Mouse (Mus musculus): ENCODE measurements around the gene Prkar2a. TPM values are rescaled to one million over a fixed set of nuclear protein-coding genes. Genes with fewer than 3 reads are reported as not detected.

Prkar2a gene
- polyA plus RNA-seq, 1 experiment from 2014 or later = 8.2 TPM

DNA sequence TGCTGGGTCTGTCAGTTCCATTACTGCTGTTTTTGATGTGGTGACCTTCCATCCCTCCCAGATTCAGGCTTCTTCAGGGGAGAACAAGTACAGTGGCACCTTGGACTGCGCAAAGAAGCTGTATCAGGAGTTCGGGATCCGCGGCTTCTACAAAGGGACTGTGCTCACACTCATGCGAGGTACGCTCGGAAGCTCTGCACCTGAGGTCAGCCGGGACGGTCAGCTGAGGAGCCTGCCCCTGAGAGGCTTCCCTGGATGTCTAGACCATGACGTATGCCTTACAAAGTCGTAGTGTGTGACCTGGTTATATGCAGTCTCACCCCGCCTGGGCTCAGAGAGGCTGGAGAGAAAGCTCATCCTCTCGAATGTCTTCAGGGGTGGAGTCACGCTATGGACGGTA lies 9.1 kb upstream of the Prkar2a start:
- H3K4me2 ChIP-seq (ENCODE audit: low read depth, low read length) = no peak overlapping the region
- peaks cover 27% of the 10 kb centered on the region for H3K36me3 ChIP-seq (replicated peaks; ENCODE audit: insufficient read depth, low read length)
- no peak overlapping the region for H3K4me3 ChIP-seq (ENCODE audit: low read depth, low read length)
- ATAC-seq = no peak
- no peak overlapping the region for H3K9ac ChIP-seq (replicated peaks)
- WGBS (ENCODE audit: insufficient replicate concordance) = 86% methylated on average over 15 of the region's 15 CpGs
- no peak for DNase-seq
- no peak overlapping the region for H3K27ac ChIP-seq (ENCODE audit: low read depth)
- H3K27me3 ChIP-seq (ENCODE audit: insufficient read depth, low read length) = no peaks in the 10 kb centered on the region
- no peaks in the 10 kb centered on the region for H3K9me3 ChIP-seq (ENCODE audit: low read length)
- TF ChIP-seq EP300 (IDR thresholded peaks at IDR 0.05; ENCODE audit: low read depth) (no peak), CTCF (IDR thresholded peaks at IDR 0.05; ENCODE audit: low read depth) (no peak)
- H3K4me1 ChIP-seq (ENCODE audit: insufficient read depth) = no peaks in the 10 kb centered on the region

GRCm38 (mm10) chr9:108686475-108686887 lies 2.6 kb upstream of the Prkar2a start:
- no peak for TF ChIP-seq CTCF (IDR thresholded peaks at IDR 0.05; ENCODE audit: low read depth)
- no peak for TF ChIP-seq EP300 (IDR thresholded peaks at IDR 0.05; ENCODE audit: low read depth)
- Histone ChIP-seq H3K9ac (replicated peaks) (no peak overlapping the region), H3K27me3 (ENCODE audit: insufficient read depth, low read length) (no peaks in the 10 kb centered on the region), H3K4me1 (ENCODE audit: insufficient read depth) (peaks cover 25% of the 10 kb centered on the region), H3K9me3 (ENCODE audit: low read length) (no peaks in the 10 kb centered on the region), H3K27ac (ENCODE audit: low read depth) (peak overlapping the region; percentile 11; the same call in 1 of the 2 replicates), H3K4me3 (ENCODE audit: low read depth, low read length) (no peak overlapping the region), H3K36me3 (replicated peaks; ENCODE audit: insufficient read depth, low read length) (peaks cover 13% of the 10 kb centered on the region; the same call in 1 of the 2 replicates), H3K4me2 (ENCODE audit: low read depth, low read length) (no peak overlapping the region)
- no peak for ATAC-seq
- DNase-seq = no peak
- WGBS (ENCODE audit: insufficient replicate concordance) = 53% methylated on average over 4 of the region's 4 CpGs

GRCm38 (mm10) chr9:108687181-108687580 lies 1.9 kb upstream of the Prkar2a start:
- H3K9ac ChIP-seq (replicated peaks) = no peak overlapping the region

GRCm38 (mm10) chr9:108687686-108688085 lies 1.4 kb upstream of the Prkar2a start:
- Histone ChIP-seq H3K4me3 (ENCODE audit: low read depth, low read length) (no peak overlapping the region), H3K9me3 (ENCODE audit: low read length) (no peaks in the 10 kb centered on the region), H3K36me3 (replicated peaks; ENCODE audit: insufficient read depth, low read length) (peaks cover 8% of the 10 kb centered on the region; the same call in 1 of the 2 replicates), H3K27me3 (ENCODE audit: insufficient read depth, low read length) (0 out of 2 replicates have a peak, but pooled peaks cover 5% of the 10 kb centered on the region), H3K27ac (ENCODE audit: low read depth) (peak overlapping the region; percentile 4; the same call in 1 of the 2 replicates), H3K4me1 (ENCODE audit: insufficient read depth) (peaks cover 33% of the 10 kb centered on the region), H3K4me2 (ENCODE audit: low read depth, low read length) (no peak overlapping the region), H3K9ac (replicated peaks) (no peak overlapping the region)
- ATAC-seq (no peak), DNase-seq (no peak)
- WGBS (ENCODE audit: insufficient replicate concordance) = 81% methylated on average over 2 of the region's 2 CpGs
- no peak for TF ChIP-seq EP300 (IDR thresholded peaks at IDR 0.05; ENCODE audit: low read depth)
- no peak for TF ChIP-seq CTCF (IDR thresholded peaks at IDR 0.05; ENCODE audit: low read depth)

More at GRCm38 (mm10) chr9:108687181-108687580, 1.9 kb upstream of the Prkar2a start:
- TF ChIP-seq CTCF (IDR thresholded peaks at IDR 0.05; ENCODE audit: low read depth) = no peak
- TF ChIP-seq EP300 (IDR thresholded peaks at IDR 0.05; ENCODE audit: low read depth) = no peak
- ATAC-seq (no peak), DNase-seq (no peak)
- H3K9me3 ChIP-seq (ENCODE audit: low read length) = no peaks in the 10 kb centered on the region
- peaks cover 8% of the 10 kb centered on the region; the same call in 1 of the 2 replicates for H3K36me3 ChIP-seq (replicated peaks; ENCODE audit: insufficient read depth, low read length)
- H3K27me3 ChIP-seq (ENCODE audit: insufficient read depth, low read length) = 0 out of 2 replicates have a peak, but pooled peaks cover under 1% of the 10 kb centered on the region
- no peak overlapping the region for H3K4me3 ChIP-seq (ENCODE audit: low read depth, low read length)
- no peak overlapping the region for H3K4me2 ChIP-seq (ENCODE audit: low read depth, low read length)
- peak overlapping the region; percentile 34; the same call in 1 of the 2 replicates for H3K27ac ChIP-seq (ENCODE audit: low read depth)
- WGBS (ENCODE audit: insufficient replicate concordance) = 83% methylated on average over 6 of the region's 6 CpGs
- peaks cover 29% of the 10 kb centered on the region for H3K4me1 ChIP-seq (ENCODE audit: insufficient read depth)

DNA sequence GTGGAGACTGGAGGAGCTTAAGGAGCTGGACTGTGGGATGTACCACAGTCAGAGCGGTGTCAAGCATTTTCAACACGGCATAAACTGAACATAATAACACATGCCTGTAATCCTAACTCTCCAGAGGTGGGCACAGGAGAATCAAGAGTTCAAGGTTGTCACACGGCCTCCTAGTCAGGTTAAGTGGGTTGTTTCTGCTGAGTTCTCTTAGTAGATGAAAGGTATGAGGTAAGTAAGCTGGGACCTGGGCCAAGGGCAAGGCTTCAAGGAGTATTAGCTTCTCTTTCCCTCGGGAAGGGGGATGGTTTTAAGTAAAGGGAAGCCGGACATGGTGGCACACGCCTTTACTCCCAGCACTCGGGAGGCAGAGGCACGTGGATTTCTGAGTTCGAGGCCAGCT lies 663 bp upstream of the Prkar2a start:
- peaks cover 40% of the 10 kb centered on the region for H3K4me1 ChIP-seq (ENCODE audit: insufficient read depth)
- no peak for DNase-seq
- no peak overlapping the region for H3K4me2 ChIP-seq (ENCODE audit: low read depth, low read length)
- peaks cover 6% of the 10 kb centered on the region; the same call in 1 of the 2 replicates for H3K36me3 ChIP-seq (replicated peaks; ENCODE audit: insufficient read depth, low read length)
- H3K9me3 ChIP-seq (ENCODE audit: low read length) = no peaks in the 10 kb centered on the region
- H3K27me3 ChIP-seq (ENCODE audit: insufficient read depth, low read length) = 0 out of 2 replicates have a peak, but pooled peaks cover 6% of the 10 kb centered on the region
- 78% methylated on average over 9 of the region's 9 CpGs for WGBS (ENCODE audit: insufficient replicate concordance)
- no peak for ATAC-seq
- TF ChIP-seq CTCF (IDR thresholded peaks at IDR 0.05; ENCODE audit: low read depth) (no peak), EP300 (IDR thresholded peaks at IDR 0.05; ENCODE audit: low read depth) (no peak)
- no peak overlapping the region for H3K27ac ChIP-seq (ENCODE audit: low read depth)
- H3K9ac ChIP-seq (replicated peaks) = no peak overlapping the region
- no peak overlapping the region for H3K4me3 ChIP-seq (ENCODE audit: low read depth, low read length)

DNA sequence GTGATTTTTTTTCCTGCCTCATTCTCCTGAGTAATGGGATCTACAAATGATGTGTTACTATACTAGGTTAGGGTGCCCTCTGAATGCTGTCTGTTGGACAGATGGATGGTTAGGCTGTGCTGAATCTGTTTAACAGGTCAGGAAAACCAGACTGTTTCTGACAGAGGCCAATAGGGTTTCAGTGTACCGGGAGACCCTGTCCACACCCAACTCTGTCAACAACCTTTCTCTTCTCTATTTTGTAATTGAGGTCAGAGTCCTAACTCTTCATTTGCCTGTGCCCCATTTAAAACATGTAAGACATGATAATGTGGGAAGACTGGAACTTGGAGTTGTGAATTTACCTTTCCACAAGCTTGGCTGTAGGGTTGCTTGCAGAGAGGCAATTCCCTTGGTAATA lies 879 bp downstream of the Prkar2a start:
- TF ChIP-seq EP300 (IDR thresholded peaks at IDR 0.05; ENCODE audit: low read depth) = peak; percentile 70
- TF ChIP-seq CTCF (IDR thresholded peaks at IDR 0.05; ENCODE audit: low read depth) = no peak
- Histone ChIP-seq H3K27ac (ENCODE audit: low read depth) (peak overlapping the region; percentile 89), H3K27me3 (ENCODE audit: insufficient read depth, low read length) (0 out of 2 replicates have a peak, but pooled peaks cover 6% of the 10 kb centered on the region), H3K9me3 (ENCODE audit: low read length) (no peaks in the 10 kb centered on the region), H3K9ac (replicated peaks) (no peak overlapping the region), H3K4me2 (ENCODE audit: low read depth, low read length) (no peak overlapping the region), H3K36me3 (replicated peaks; ENCODE audit: insufficient read depth, low read length) (no peaks in the 10 kb centered on the region), H3K4me1 (ENCODE audit: insufficient read depth) (peaks cover 50% of the 10 kb centered on the region), H3K4me3 (ENCODE audit: low read depth, low read length) (no peak overlapping the region)
- no peak for DNase-seq
- 53% methylated on average over 1 of the region's 1 CpGs for WGBS (ENCODE audit: insufficient replicate concordance)
- peak; percentile 66 for ATAC-seq

Measured in liver, postnatal 0 days (tissue).